Mouse (Mus musculus): ENCODE data around the gene Ticrr. TPM values are rescaled to one million over a fixed set of nuclear protein-coding genes. Genes with fewer than 3 reads are reported as not detected.
A peak's percentile ranks its signal among the peaks of the same experiment; 100 is the strongest.

The Ticrr gene
- 4.7 and 5.5 TPM in 2 replicates for polyA plus RNA-seq (2015; fragmentation: Nextera tagmentation; extraction: Ambion mirVana)

DNA sequence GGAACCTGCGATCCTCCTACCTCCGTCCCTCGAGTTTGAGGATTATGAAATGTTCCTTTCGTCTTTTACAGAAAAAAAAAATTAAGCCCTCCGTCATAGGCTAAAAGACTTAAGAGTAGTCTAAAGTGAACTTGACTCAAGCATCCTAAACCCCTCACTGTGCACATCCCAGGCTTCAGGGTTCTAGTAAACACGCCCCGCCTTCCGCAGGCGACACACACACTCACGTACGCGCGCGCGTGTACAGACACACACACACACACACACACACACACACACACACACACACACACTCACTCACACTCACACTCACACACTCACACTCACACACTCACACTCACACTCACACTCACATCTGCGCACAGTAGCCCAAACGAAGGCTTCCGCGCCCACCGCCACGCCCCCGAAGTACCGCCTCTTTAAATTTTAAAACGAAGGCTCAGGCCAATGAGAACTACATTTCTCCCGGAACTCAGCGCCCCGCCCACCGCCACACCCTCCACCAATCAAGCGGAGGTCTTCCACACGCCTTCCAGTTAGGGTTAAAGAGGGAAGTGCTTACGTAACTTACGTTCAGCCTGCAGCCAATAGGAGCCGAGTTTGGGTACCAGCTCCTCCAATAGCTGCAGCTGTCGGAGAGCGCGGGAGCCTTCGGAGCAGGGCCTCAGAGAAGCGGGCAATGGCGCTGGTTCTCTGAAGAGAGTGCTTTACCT lies at the start of gene Ticrr:
Gene Ticrr (plus strand): TSS at position 619 of the 713 bp plus-strand sequence.
- H3K9me3 ChIP-seq (replicated peaks; ENCODE audit: control insufficient read depth, low read length), result no peaks in the 10 kb centered on the region
- peak; percentile 99 for ATAC-seq (ENCODE audit: low read depth)

DNA sequence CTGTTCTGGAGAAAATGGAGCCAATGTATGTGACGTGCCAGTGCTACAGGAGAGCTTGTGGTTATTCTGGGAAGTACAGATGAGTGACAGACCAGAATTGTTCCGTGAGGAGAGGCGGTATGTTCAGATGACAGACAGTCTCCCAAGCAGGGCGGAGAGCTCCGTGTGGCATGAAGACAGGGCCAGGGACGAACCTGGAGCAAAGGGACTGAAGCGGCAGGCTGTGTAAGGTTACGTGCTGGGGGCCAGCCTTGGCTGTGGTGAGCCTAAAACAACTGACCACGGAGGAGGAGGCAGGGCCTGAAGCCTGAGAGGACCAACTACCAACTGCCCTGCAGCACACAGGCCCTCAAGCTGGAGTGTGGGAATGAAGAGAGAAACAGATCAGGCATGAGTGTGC lies 48.1 kb upstream of the Ticrr start:
- Histone ChIP-seq H3K4me2 (ENCODE audit: low read depth, low read length) (no peak overlapping the region), H3K9ac (ENCODE audit: low read depth, low read length) (no peak overlapping the region), H3K4me1 (ENCODE audit: control insufficient read depth, low read depth, low read length) (no peaks in the 10 kb centered on the region; the same call in 1 of the 2 replicates), H3K27ac (ENCODE audit: low read length) (no peak overlapping the region), H3K36me3 (ENCODE audit: control insufficient read depth, insufficient read depth) (no peaks in the 10 kb centered on the region), H3K4me3 (ENCODE audit: low read depth, low read length) (no peak overlapping the region), H3K27me3 (ENCODE audit: control insufficient read depth, insufficient read depth, low read depth, low read length) (peaks cover 22% of the 10 kb centered on the region), H3K9me3 (replicated peaks; ENCODE audit: control insufficient read depth, low read length) (no peaks in the 10 kb centered on the region)
- ATAC-seq (ENCODE audit: low read depth), result no peak
- WGBS (ENCODE audit: insufficient replicate concordance), result 51% methylated on average over 9 of the region's 9 CpGs

More for the DNA sequence above, at the start of gene Ticrr:
- Histone ChIP-seq H3K4me1 (ENCODE audit: control insufficient read depth, low read depth, low read length) (peaks cover 28% of the 10 kb centered on the region), H3K27me3 (ENCODE audit: control insufficient read depth, insufficient read depth, low read depth, low read length) (no peaks in the 10 kb centered on the region), H3K9ac (ENCODE audit: low read depth, low read length) (peak within 1 kb of the TSS; percentile 92), H3K36me3 (ENCODE audit: control insufficient read depth, insufficient read depth) (peaks cover 8% of the 10 kb centered on the region; the same call in 1 of the 2 replicates), H3K27ac (ENCODE audit: low read length) (peak within 1 kb of the TSS; percentile 64), H3K4me2 (ENCODE audit: low read depth, low read length) (peak within 1 kb of the TSS; percentile 83), H3K4me3 (ENCODE audit: low read depth, low read length) (peak within 1 kb of the TSS; percentile 89)
- 1% methylated on average over 39 of the region's 39 CpGs for WGBS (ENCODE audit: insufficient replicate concordance)

DNA sequence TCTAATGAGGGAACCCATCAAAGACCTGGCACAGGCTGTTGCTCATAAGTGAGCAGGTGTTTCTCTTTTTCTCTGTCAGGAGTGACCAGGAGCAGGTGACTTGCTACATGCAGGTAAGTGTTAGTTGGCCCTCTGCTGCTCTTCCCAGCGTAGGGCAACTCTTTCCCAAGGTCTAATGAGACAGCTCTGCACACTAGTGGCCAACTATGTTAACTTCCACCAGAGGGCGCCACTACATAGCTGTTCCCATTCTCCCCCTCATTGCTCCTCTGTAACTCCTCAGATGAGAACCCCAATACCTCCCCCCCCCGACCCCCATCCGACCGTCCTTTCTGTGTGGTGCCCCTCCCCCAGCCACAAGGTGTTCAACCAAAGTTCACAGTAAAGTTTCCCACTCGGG lies 47.2 kb upstream of the Ticrr start:
- Histone ChIP-seq H3K4me1 (ENCODE audit: control insufficient read depth, low read depth, low read length) (no peaks in the 10 kb centered on the region), H3K4me3 (ENCODE audit: low read depth, low read length) (no peak overlapping the region), H3K27ac (ENCODE audit: low read length) (no peak overlapping the region), H3K27me3 (ENCODE audit: control insufficient read depth, insufficient read depth, low read depth, low read length) (peaks cover 24% of the 10 kb centered on the region), H3K36me3 (ENCODE audit: control insufficient read depth, insufficient read depth) (no peaks in the 10 kb centered on the region), H3K9me3 (replicated peaks; ENCODE audit: control insufficient read depth, low read length) (no peaks in the 10 kb centered on the region), H3K9ac (ENCODE audit: low read depth, low read length) (no peak overlapping the region), H3K4me2 (ENCODE audit: low read depth, low read length) (no peak overlapping the region)
- ATAC-seq (ENCODE audit: low read depth), result no peak
- WGBS (ENCODE audit: insufficient replicate concordance), result 10% methylated on average over 6 of the region's 6 CpGs

DNA sequence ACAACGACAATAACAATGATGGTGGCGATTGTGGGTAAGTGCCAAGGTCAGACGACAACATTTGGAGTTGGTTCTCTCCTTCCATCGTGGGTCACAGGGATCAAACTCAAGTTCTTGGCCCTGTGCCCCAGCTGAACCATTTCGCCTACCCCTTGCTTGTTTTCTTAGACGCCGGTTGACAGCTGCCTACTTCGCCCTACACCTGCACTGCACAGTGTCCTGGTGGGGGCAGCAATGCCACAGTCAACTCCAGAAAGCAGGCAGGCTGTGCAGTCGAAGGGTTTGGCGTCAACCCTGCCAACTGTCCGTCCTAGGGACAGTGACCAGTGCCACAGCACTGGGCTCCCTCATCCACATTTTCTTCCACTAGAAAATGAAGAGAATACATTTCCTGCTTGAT lies 46.7 kb upstream of the Ticrr start:
- no peak overlapping the region for H3K4me2 ChIP-seq (ENCODE audit: low read depth, low read length)
- no peaks in the 10 kb centered on the region for H3K9me3 ChIP-seq (replicated peaks; ENCODE audit: control insufficient read depth, low read length)
- H3K36me3 ChIP-seq (ENCODE audit: control insufficient read depth, insufficient read depth), result no peaks in the 10 kb centered on the region
- no peak overlapping the region for H3K4me3 ChIP-seq (ENCODE audit: low read depth, low read length)
- no peak for ATAC-seq (ENCODE audit: low read depth)
- H3K27me3 ChIP-seq (ENCODE audit: control insufficient read depth, insufficient read depth, low read depth, low read length), result peaks cover 23% of the 10 kb centered on the region
- H3K4me1 ChIP-seq (ENCODE audit: control insufficient read depth, low read depth, low read length), result no peaks in the 10 kb centered on the region
- no peak overlapping the region for H3K27ac ChIP-seq (ENCODE audit: low read length)
- no peak overlapping the region for H3K9ac ChIP-seq (ENCODE audit: low read depth, low read length)
- 39% methylated on average over 11 of the region's 11 CpGs for WGBS (ENCODE audit: insufficient replicate concordance)

DNA sequence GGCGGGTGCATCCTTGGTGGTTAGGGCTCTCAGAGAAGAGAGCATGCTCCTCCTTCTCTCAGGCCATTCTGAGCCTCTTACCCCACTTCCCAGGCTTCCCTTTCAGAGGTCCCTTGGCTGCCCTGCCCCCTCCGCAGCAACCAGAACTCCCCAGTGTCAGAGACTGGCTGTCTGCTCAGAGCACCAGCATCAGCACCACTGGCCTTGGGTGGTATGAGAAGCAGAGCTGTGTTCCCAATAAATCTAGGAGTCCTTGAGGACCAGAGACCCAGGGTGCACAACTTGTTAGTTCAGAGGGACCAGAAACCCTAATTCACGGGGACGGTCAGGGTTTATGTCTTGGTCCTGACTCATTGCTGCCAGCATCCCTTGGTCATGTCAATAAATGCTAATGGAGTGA lies 45.0 kb upstream of the Ticrr start:
- no peak overlapping the region for H3K9ac ChIP-seq (ENCODE audit: low read depth, low read length)
- H3K4me2 ChIP-seq (ENCODE audit: low read depth, low read length), result no peak overlapping the region
- 52% methylated on average over 4 of the region's 4 CpGs for WGBS (ENCODE audit: insufficient replicate concordance)
- H3K4me1 ChIP-seq (ENCODE audit: control insufficient read depth, low read depth, low read length), result no peaks in the 10 kb centered on the region
- no peak for ATAC-seq (ENCODE audit: low read depth)
- no peak overlapping the region for H3K27ac ChIP-seq (ENCODE audit: low read length)
- no peak overlapping the region for H3K4me3 ChIP-seq (ENCODE audit: low read depth, low read length)
- H3K36me3 ChIP-seq (ENCODE audit: control insufficient read depth, insufficient read depth), result no peaks in the 10 kb centered on the region
- H3K27me3 ChIP-seq (ENCODE audit: control insufficient read depth, insufficient read depth, low read depth, low read length), result peaks cover 23% of the 10 kb centered on the region
- no peaks in the 10 kb centered on the region for H3K9me3 ChIP-seq (replicated peaks; ENCODE audit: control insufficient read depth, low read length)

DNA sequence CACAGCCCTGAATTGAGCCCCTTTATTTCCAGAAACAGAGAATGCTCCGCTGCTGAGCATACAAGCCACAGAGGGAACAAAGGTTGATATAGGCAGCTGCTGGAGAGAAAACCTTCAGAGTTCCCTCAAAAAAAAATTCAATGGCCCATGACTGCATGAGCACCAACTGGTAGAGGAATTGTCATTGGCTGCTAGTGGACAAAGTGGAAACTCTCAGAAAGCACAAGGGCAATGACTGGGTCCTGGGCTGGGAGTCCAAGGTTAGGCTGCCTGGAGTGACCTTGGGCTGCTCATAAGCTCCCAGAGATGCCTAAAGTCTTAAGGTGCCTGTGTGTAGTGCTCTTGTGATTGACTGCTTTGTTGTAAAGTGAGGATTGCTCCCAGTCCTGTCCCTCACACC lies 44.1 kb upstream of the Ticrr start:
- H3K27ac ChIP-seq (ENCODE audit: low read length), result no peak overlapping the region
- no peaks in the 10 kb centered on the region for H3K36me3 ChIP-seq (ENCODE audit: control insufficient read depth, insufficient read depth)
- H3K27me3 ChIP-seq (ENCODE audit: control insufficient read depth, insufficient read depth, low read depth, low read length), result peaks cover 23% of the 10 kb centered on the region
- no peaks in the 10 kb centered on the region for H3K4me1 ChIP-seq (ENCODE audit: control insufficient read depth, low read depth, low read length)
- no peak overlapping the region for H3K4me3 ChIP-seq (ENCODE audit: low read depth, low read length)
- no peaks in the 10 kb centered on the region for H3K9me3 ChIP-seq (replicated peaks; ENCODE audit: control insufficient read depth, low read length)
- WGBS (ENCODE audit: insufficient replicate concordance), result 46% methylated on average over 1 of the region's 1 CpGs
- no peak for ATAC-seq (ENCODE audit: low read depth)
- H3K9ac ChIP-seq (ENCODE audit: low read depth, low read length), result no peak overlapping the region
- H3K4me2 ChIP-seq (ENCODE audit: low read depth, low read length), result no peak overlapping the region

DNA sequence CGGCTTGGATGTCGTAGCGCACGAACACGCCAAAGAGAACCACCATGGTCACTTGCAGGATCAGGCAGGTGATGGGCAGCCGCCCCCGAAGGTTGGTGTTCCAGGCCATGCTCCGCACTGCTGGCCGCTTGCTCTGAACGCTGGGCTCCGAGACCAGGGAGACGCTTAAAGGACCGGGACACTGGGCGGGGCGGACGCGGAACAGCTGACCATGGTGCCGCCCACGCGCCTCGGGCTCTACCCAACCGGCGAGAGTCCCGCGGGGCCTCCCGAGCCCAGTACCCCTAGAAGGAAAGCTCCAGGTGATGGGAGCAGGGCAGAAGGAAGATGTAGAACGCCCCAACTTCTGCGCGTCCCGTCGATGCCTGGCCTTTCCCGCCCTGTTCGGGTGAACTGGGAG lies 42.6 kb upstream of the Ticrr start, which contains the start of gene Rhcg:
Gene Rhcg (minus strand): TSS at position 240 of the 400 bp plus-strand sequence.
- H3K27ac ChIP-seq (ENCODE audit: low read length), result no peak within 1 kb of the TSS
- no peak within 1 kb of the TSS for H3K4me2 ChIP-seq (ENCODE audit: low read depth, low read length)
- H3K4me1 ChIP-seq (ENCODE audit: control insufficient read depth, low read depth, low read length), result no peaks in the 10 kb centered on the region
- peaks cover 23% of the 10 kb centered on the region for H3K27me3 ChIP-seq (ENCODE audit: control insufficient read depth, insufficient read depth, low read depth, low read length)
- H3K9me3 ChIP-seq (replicated peaks; ENCODE audit: control insufficient read depth, low read length), result no peaks in the 10 kb centered on the region
- H3K4me3 ChIP-seq (ENCODE audit: low read depth, low read length), result 0 out of 2 replicates have a peak within 1 kb of the TSS, but pooled peaks have one; percentile 5
- no peak within 1 kb of the TSS for H3K9ac ChIP-seq (ENCODE audit: low read depth, low read length)
- no peak for ATAC-seq (ENCODE audit: low read depth)
- no peaks in the 10 kb centered on the region for H3K36me3 ChIP-seq (ENCODE audit: control insufficient read depth, insufficient read depth)
- WGBS (ENCODE audit: insufficient replicate concordance), result 7% methylated on average over 33 of the region's 33 CpGs

DNA sequence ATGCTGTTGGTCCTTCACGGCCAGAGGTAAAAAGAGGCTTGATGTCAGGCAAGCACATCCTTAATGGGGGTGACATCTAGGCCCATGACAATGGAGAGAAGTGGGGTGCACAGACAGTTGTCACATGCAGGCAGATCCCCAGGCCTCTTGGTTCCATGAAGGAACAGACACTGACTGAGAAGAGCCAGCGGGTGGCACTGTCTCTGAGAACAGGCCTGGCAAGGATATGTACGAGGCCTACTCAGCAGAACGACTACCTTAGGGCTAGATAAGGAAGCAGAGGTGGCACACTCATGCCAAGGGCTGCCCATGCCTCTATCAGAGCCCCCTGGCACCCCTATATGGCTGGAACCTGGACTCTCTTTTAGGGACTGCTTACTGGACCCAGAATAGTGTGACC lies 40.5 kb upstream of the Ticrr start:
- Histone ChIP-seq H3K27ac (ENCODE audit: low read length) (no peak overlapping the region), H3K4me1 (ENCODE audit: control insufficient read depth, low read depth, low read length) (no peaks in the 10 kb centered on the region), H3K9ac (ENCODE audit: low read depth, low read length) (no peak overlapping the region), H3K36me3 (ENCODE audit: control insufficient read depth, insufficient read depth) (no peaks in the 10 kb centered on the region), H3K4me2 (ENCODE audit: low read depth, low read length) (no peak overlapping the region), H3K4me3 (ENCODE audit: low read depth, low read length) (no peak overlapping the region), H3K27me3 (ENCODE audit: control insufficient read depth, insufficient read depth, low read depth, low read length) (peaks cover 20% of the 10 kb centered on the region), H3K9me3 (replicated peaks; ENCODE audit: control insufficient read depth, low read length) (no peaks in the 10 kb centered on the region)
- 47% methylated on average over 4 of the region's 4 CpGs for WGBS (ENCODE audit: insufficient replicate concordance)
- ATAC-seq (ENCODE audit: low read depth), result no peak

DNA sequence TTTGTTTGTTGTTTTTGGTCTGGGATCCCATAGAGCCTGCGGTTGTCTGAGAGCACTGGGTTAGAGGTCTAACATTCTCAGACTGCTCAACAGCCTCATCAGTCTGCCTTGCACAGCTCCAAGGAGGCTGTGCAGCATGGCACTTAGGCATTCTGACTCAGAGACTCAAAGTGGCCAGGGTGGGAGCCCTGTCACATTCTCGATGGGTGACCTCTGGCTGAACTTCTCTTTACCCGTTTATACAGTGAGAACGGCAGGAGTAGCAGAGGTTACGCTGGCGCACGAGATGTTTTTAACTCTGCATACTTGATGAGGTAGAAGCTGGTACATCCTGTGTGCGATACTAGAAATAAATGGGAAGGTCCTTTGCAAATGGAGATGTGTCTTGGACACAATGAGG lies 36.9 kb upstream of the Ticrr start:
- Histone ChIP-seq H3K4me3 (ENCODE audit: low read depth, low read length) (no peak overlapping the region), H3K27me3 (ENCODE audit: control insufficient read depth, insufficient read depth, low read depth, low read length) (no peaks in the 10 kb centered on the region; the same call in 1 of the 2 replicates), H3K4me2 (ENCODE audit: low read depth, low read length) (no peak overlapping the region), H3K9me3 (replicated peaks; ENCODE audit: control insufficient read depth, low read length) (no peaks in the 10 kb centered on the region), H3K36me3 (ENCODE audit: control insufficient read depth, insufficient read depth) (no peaks in the 10 kb centered on the region), H3K4me1 (ENCODE audit: control insufficient read depth, low read depth, low read length) (no peaks in the 10 kb centered on the region; the same call in 1 of the 2 replicates), H3K9ac (ENCODE audit: low read depth, low read length) (no peak overlapping the region), H3K27ac (ENCODE audit: low read length) (no peak overlapping the region)
- WGBS (ENCODE audit: insufficient replicate concordance), result 56% methylated on average over 8 of the region's 8 CpGs
- no peak for ATAC-seq (ENCODE audit: low read depth)
